Mouse (Mus musculus) brown adipose tissue, adult 24 weeks (tissue): Measurements from ENCODE around the gene Tbc1d24. TPM values are rescaled to one million over a fixed set of nuclear protein-coding genes. Genes with fewer than 3 reads are reported as not detected.
"Not testable (repeated sequence)": the region's sequence is repeated elsewhere in the genome, so short reads cannot be mapped to it uniquely, and the experiment has no call there.

Experiments
- H3K27ac ChIP-seq: fragments of 200-500 bp; replicated peaks from 2 replicates; pipeline ENCODE4 v1.5.1; 2012; ENCODE audit warnings: low read depth, mild to moderate bottlenecking, low read length
- H3K4me1 ChIP-seq: fragments of 200-500 bp; 2 replicates; pipeline ENCODE4 v1.6.1; 2012; ENCODE audit warnings: low read length, mixed read lengths; ENCODE audit not compliant: control insufficient read depth, insufficient read depth, insufficient read length
- H3K4me3 ChIP-seq: fragments of 200-500 bp; 2 replicates; pipeline ENCODE4 v1.5.1; 2012; ENCODE audit warnings: low read depth, mild to moderate bottlenecking, low read length, moderate library complexity; ENCODE audit not compliant: insufficient read depth
- polyA plus RNA-seq: library from polyadenylated mRNA; stranded (reverse); fragments of >200 nt; gene quantifications from 2 replicates; pipeline ENCODE4 v1.2.4, GENCODE M21; 2012; ENCODE audit not compliant: missing spikeins, insufficient read depth, insufficient read length

The Tbc1d24 gene
- polyA plus RNA-seq, 1 experiment, result 7.0 TPM

GRCm38 (mm10) chr17:24155742-24156141 lies 49.6 kb downstream of the Tbc1d24 start:
- Histone ChIP-seq H3K27ac (no peak overlapping the region), H3K4me3 (no peak overlapping the region), H3K4me1 (no peaks in the 10 kb centered on the region)

GRCm38 (mm10) chr17:24154463-24154862 lies 50.9 kb downstream of the Tbc1d24 start:
- no peak overlapping the region for H3K4me3 ChIP-seq
- no peak overlapping the region for H3K27ac ChIP-seq
- no peaks in the 10 kb centered on the region for H3K4me1 ChIP-seq

- Histone ChIP-seq H3K27ac (no peak overlapping the region), H3K4me3 (peak overlapping the region; percentile 44), H3K4me1 (no peaks in the 10 kb centered on the region)
Observed at GRCm38 (mm10) chr17:24151890-24152563, 53.3 kb downstream of the Tbc1d24 start.

GRCm38 (mm10) chr17:24151382-24151781 lies 54.0 kb downstream of the Tbc1d24 start:
- Histone ChIP-seq H3K27ac (no peak overlapping the region), H3K4me1 (no peaks in the 10 kb centered on the region), H3K4me3 (no peak overlapping the region)

GRCm38 (mm10) chr17:24150824-24151223 lies 54.5 kb downstream of the Tbc1d24 start, which contains the start of gene Pdpk1:
TSS of gene Pdpk1 (minus strand) at chr17:24150924.
- Histone ChIP-seq H3K4me3 (peak within 1 kb of the TSS; percentile 44; the same call in 1 of the 2 replicates), H3K27ac (no peak within 1 kb of the TSS), H3K4me1 (no peaks in the 10 kb centered on the region)

- Histone ChIP-seq H3K4me1 (no peaks in the 10 kb centered on the region), H3K4me3 (no peak overlapping the region), H3K27ac (no peak overlapping the region)
Observed at GRCm38 (mm10) chr17:24149421-24149820, 55.9 kb downstream of the Tbc1d24 start.

- H3K4me1 ChIP-seq, result peaks cover 11% of the 10 kb centered on the region; the same call in 1 of the 2 replicates
Observed at GRCm38 (mm10) chr17:24142897-24143296, 62.5 kb downstream of the Tbc1d24 start.

GRCm38 (mm10) chr17:24141425-24141920 lies 63.9 kb downstream of the Tbc1d24 start:
- Histone ChIP-seq H3K4me3 (peak overlapping the region; percentile 97), H3K27ac (peak overlapping the region; percentile 81), H3K4me1 (peaks cover 16% of the 10 kb centered on the region; the same call in 1 of the 2 replicates)

More at GRCm38 (mm10) chr17:24142897-24143296, 62.5 kb downstream of the Tbc1d24 start:
- no peak overlapping the region for H3K4me3 ChIP-seq
- no peak overlapping the region for H3K27ac ChIP-seq

GRCm38 (mm10) chr17:24140845-24141424 lies 64.4 kb downstream of the Tbc1d24 start:
- Histone ChIP-seq H3K4me3 (peak overlapping the region; percentile 97), H3K4me1 (peaks cover 16% of the 10 kb centered on the region; the same call in 1 of the 2 replicates), H3K27ac (peak overlapping the region; percentile 81)

- H3K4me1 ChIP-seq, result peaks cover 17% of the 10 kb centered on the region
- H3K4me3 ChIP-seq, result peak overlapping the region; percentile 97
- no peak overlapping the region for H3K27ac ChIP-seq
Observed at GRCm38 (mm10) chr17:24139968-24140367, 65.4 kb downstream of the Tbc1d24 start.

GRCm38 (mm10) chr17:24139256-24139655 lies 66.1 kb downstream of the Tbc1d24 start:
- H3K27ac ChIP-seq, result peak overlapping the region; percentile 20; the same call in 1 of the 2 replicates
- H3K4me1 ChIP-seq, result peaks cover 21% of the 10 kb centered on the region
- H3K4me3 ChIP-seq, result no peak overlapping the region

GRCm38 (mm10) chr17:24137226-24137880 lies 68.0 kb downstream of the Tbc1d24 start:
- Histone ChIP-seq H3K4me3 (no peak overlapping the region), H3K4me1 (peaks cover 21% of the 10 kb centered on the region), H3K27ac (no peak overlapping the region)

GRCm38 (mm10) chr17:24134062-24134461 lies 71.3 kb downstream of the Tbc1d24 start:
- H3K27ac ChIP-seq, result no peak overlapping the region
- peaks cover 20% of the 10 kb centered on the region for H3K4me1 ChIP-seq
- no peak overlapping the region for H3K4me3 ChIP-seq

GRCm38 (mm10) chr17:24132919-24133318 lies 72.4 kb downstream of the Tbc1d24 start:
- not testable (repeated sequence) for H3K27ac ChIP-seq, H3K4me3 ChIP-seq
- H3K4me1 ChIP-seq, result peaks cover 18% of the 10 kb centered on the region

GRCm38 (mm10) chr17:24131570-24131969 lies 73.8 kb downstream of the Tbc1d24 start:
- peaks cover 16% of the 10 kb centered on the region for H3K4me1 ChIP-seq
- no peak overlapping the region for H3K27ac ChIP-seq
- no peak overlapping the region for H3K4me3 ChIP-seq
